ENCODE assay signal across 15 mouse cellular contexts in the genomic region with DNA sequence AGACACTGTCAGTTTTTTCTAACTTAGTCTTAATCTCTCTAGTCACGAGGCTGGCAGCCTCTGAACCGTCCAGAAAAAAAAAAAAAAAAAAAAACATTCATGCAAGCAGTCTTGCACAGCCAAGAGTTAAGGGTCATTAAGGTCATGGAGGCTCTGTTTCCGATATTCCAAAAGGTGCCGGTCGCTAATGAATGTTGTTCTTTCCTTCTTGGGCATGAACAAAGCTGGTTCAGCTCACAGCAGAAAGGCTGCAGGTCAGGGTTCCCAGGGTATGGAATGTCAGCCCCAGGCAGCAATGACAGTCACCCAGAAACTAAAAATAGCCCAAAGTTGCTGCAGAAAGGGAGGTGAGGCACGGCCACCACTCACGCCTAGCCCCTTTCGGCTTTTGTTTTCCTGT.
A peak's percentile ranks its signal among the peaks of the same experiment; 100 is the strongest.
DNase-seq lines count a peak whose midpoint lies in the region; ATAC-seq and TF ChIP-seq lines count a peak whose summit lies in the region.
"Had no signal": no experiment of that assay in that cellular context is flagged by ENCODE, and none has a peak within 500 bp of the region (broad histone marks: within the 10 kb centered on the region; RNA-seq: fewer than 3 reads in every experiment).

No protein-coding gene starts in this region.

- no peaks in the 10 kb centered on the region for H3K9me3 ChIP-seq in forebrain, embryonic 10.5 days
- H3K9me3 ChIP-seq in forebrain, embryonic 11.5 days (ENCODE audit: control insufficient read depth, low read length), result no peaks in the 10 kb centered on the region; the same call in 1 of the 2 replicates
- no peaks in the 10 kb centered on the region for H3K9me3 ChIP-seq in embryonic facial prominence, embryonic 11.5 days (replicated peaks; ENCODE audit: control insufficient read depth, low read length)
- no peaks in the 10 kb centered on the region for H3K9me3 ChIP-seq in limb, embryonic 10.5 days (replicated peaks)
- H3K9me3 ChIP-seq: liver, embryonic 13.5 days; neural tube, embryonic 12.5 days had no signal

- H3K27me3 ChIP-seq in forebrain, embryonic 10.5 days (ENCODE audit: poor library complexity, severe bottlenecking), result peaks cover 6% of the 10 kb centered on the region; the same call in 1 of the 2 replicates
- no peaks in the 10 kb centered on the region for H3K27me3 ChIP-seq in forebrain, embryonic 11.5 days (ENCODE audit: control insufficient read depth, insufficient read depth, low read length)
- H3K27me3 ChIP-seq in embryonic facial prominence, embryonic 11.5 days (ENCODE audit: control insufficient read depth, insufficient read depth, low read length), result no peaks in the 10 kb centered on the region
- H3K27me3 ChIP-seq in limb, embryonic 10.5 days (ENCODE audit: low read depth, poor library complexity, severe bottlenecking), result no peaks in the 10 kb centered on the region
- H3K27me3 ChIP-seq: liver, embryonic 13.5 days; neural tube, embryonic 12.5 days had no signal

- H3K4me2 ChIP-seq in forebrain, embryonic 11.5 days (ENCODE audit: low read depth, low read length, severe bottlenecking), result no peak overlapping the region
- H3K4me2 ChIP-seq in embryonic facial prominence, embryonic 11.5 days (ENCODE audit: low read depth, low read length), result no peak overlapping the region
- H3K4me2 ChIP-seq: liver, embryonic 13.5 days; neural tube, embryonic 12.5 days had no signal

- intact Hi-C loops in left cerebral cortex, adult 2 months (cut with DNase I), result no loop called here
- intact Hi-C loops in left cerebral cortex, postnatal 14 days (cut with DNase I), result no loop called here

- TF ChIP-seq CTCF in left cerebral cortex, adult 2 months (IDR thresholded peaks at IDR 0.05), result no peak

- ATAC-seq in forebrain, embryonic 11.5 days (replicated peaks; ENCODE audit: low FRiP score), result no peak
- no peak for ATAC-seq in embryonic facial prominence, embryonic 11.5 days (replicated peaks; ENCODE audit: insufficient number of reproducible peaks, low FRiP score, low TSS enrichment, low read depth)

- no peak for DNase-seq in forebrain, embryonic 10.5 days (ENCODE audit: extremely low spot score, low spot score)
- no peak for DNase-seq in forebrain, embryonic 11.5 days (ENCODE audit: low spot score)
- DNase-seq in kidney, adult 11 months, result peak; percentile 66
- no peak for DNase-seq in kidney, postnatal 10 days
- DNase-seq in embryonic facial prominence, embryonic 11.5 days (ENCODE audit: low spot score), result peak; percentile 33
- DNase-seq in limb, embryonic 10.5 days (ENCODE audit: low spot score), result peak; percentile 37
- no peak for DNase-seq in left cerebral cortex, adult 2 months (ENCODE audit: extremely low spot score in 1 of 2, low spot score in 2 of 2)
- DNase-seq in left cerebral cortex, postnatal 14 days (ENCODE audit: low spot score in 2 of 2), result no peak
- DNase-seq: adrenal gland, postnatal 36 days; cerebellum, postnatal 36 days; liver, embryonic 13.5 days; midbrain, embryonic 14.5 days; thymus, adult 18-20 months had no signal

- H3K4me3 ChIP-seq in forebrain, embryonic 10.5 days, result no peak overlapping the region
- H3K4me3 ChIP-seq in forebrain, embryonic 11.5 days (ENCODE audit: low read depth, low read length), result no peak overlapping the region
- no peak overlapping the region for H3K4me3 ChIP-seq in embryonic facial prominence, embryonic 11.5 days (ENCODE audit: low read depth, low read length)
- H3K4me3 ChIP-seq in limb, embryonic 10.5 days, result no peak overlapping the region
- H3K4me3 ChIP-seq in left cerebral cortex, adult 2 months, result no peak overlapping the region
- H3K4me3 ChIP-seq: erythroblast, embryonic 14.5 days; liver, embryonic 13.5 days; neural tube, embryonic 12.5 days had no signal

- 26% methylated on average over 8 of the region's 8 CpGs for whole genome bisulfite sequencing in forebrain, embryonic 10.5 days
- WGBS in forebrain, embryonic 11.5 days, result 20% methylated on average over 8 of the region's 8 CpGs
- WGBS in embryonic facial prominence, embryonic 11.5 days, result 10% methylated on average over 8 of the region's 8 CpGs
- 35% methylated on average over 8 of the region's 8 CpGs for WGBS in limb, embryonic 10.5 days

- no peak overlapping the region for H3K9ac ChIP-seq in forebrain, embryonic 11.5 days (ENCODE audit: low read length)
- H3K9ac ChIP-seq in embryonic facial prominence, embryonic 11.5 days (replicated peaks; ENCODE audit: low read length), result 0 out of 2 replicates have a peak overlapping the region, but pooled peaks have one; percentile 9
- H3K9ac ChIP-seq: liver, embryonic 13.5 days; neural tube, embryonic 12.5 days had no signal

- peaks cover 53% of the 10 kb centered on the region for H3K4me1 ChIP-seq in forebrain, embryonic 10.5 days
- H3K4me1 ChIP-seq in forebrain, embryonic 11.5 days (replicated peaks; ENCODE audit: control insufficient read depth, insufficient read depth, low read length), result peaks cover 8% of the 10 kb centered on the region
- no peaks in the 10 kb centered on the region for H3K4me1 ChIP-seq in embryonic facial prominence, embryonic 11.5 days (ENCODE audit: control insufficient read depth, insufficient read depth, low read length)
- H3K4me1 ChIP-seq in limb, embryonic 10.5 days, result peaks cover 25% of the 10 kb centered on the region

- H3K27ac ChIP-seq in forebrain, embryonic 10.5 days, result peak overlapping the region; percentile 68
- H3K27ac ChIP-seq in forebrain, embryonic 11.5 days (ENCODE audit: low read depth, low read length), result no peak overlapping the region
- no peak overlapping the region for H3K27ac ChIP-seq in embryonic facial prominence, embryonic 11.5 days (replicated peaks; ENCODE audit: low read depth, low read length)
- peak overlapping the region; percentile 74 for H3K27ac ChIP-seq in limb, embryonic 10.5 days
- H3K27ac ChIP-seq in left cerebral cortex, adult 2 months, result no peak overlapping the region
- H3K27ac ChIP-seq: liver, embryonic 13.5 days; neural tube, embryonic 12.5 days had no signal

- H3K36me3 ChIP-seq in forebrain, embryonic 10.5 days (replicated peaks), result no peaks in the 10 kb centered on the region
- H3K36me3 ChIP-seq in forebrain, embryonic 11.5 days (ENCODE audit: control insufficient read depth, insufficient read depth, low read length), result no peaks in the 10 kb centered on the region
- no peaks in the 10 kb centered on the region for H3K36me3 ChIP-seq in embryonic facial prominence, embryonic 11.5 days (replicated peaks; ENCODE audit: control insufficient read depth, insufficient read depth, low read depth, low read length)
- no peaks in the 10 kb centered on the region for H3K36me3 ChIP-seq in limb, embryonic 10.5 days
- H3K36me3 ChIP-seq: liver, embryonic 13.5 days; neural tube, embryonic 12.5 days had no signal

Comparison
In these comparisons a context has a peak if more than half of its experiments do, and no peak if none do; other contexts are left out.
1. DNase-seq: peak in kidney, adult 11 months (single experiment), embryonic facial prominence, embryonic 11.5 days (single experiment) and limb, embryonic 10.5 days (single experiment); none in forebrain, embryonic 10.5 days (single experiment), forebrain, embryonic 11.5 days (single experiment), kidney, postnatal 10 days (single experiment), left cerebral cortex, adult 2 months (0 of 2) and left cerebral cortex, postnatal 14 days (0 of 2).
2. H3K27ac ChIP-seq: peak in forebrain, embryonic 10.5 days (single experiment) and limb, embryonic 10.5 days (single experiment); none in forebrain, embryonic 11.5 days (single experiment), embryonic facial prominence, embryonic 11.5 days (single experiment) and left cerebral cortex, adult 2 months (single experiment).